Mouse (Mus musculus) bone marrow macrophage, adult 2 months (primary cell): ENCODE measurements around the gene Aph1a.

Source experiments
- CTCF ChIP-seq: IDR thresholded peaks from 2 replicates; pipeline ENCODE4 v1.5.1; 2012; ENCODE audit warnings: low read depth, mild to moderate bottlenecking, low read length, moderate library complexity
- POLR2A ChIP-seq: IDR thresholded peaks from 2 replicates; pipeline ENCODE4 v1.6.1; 2012; ENCODE audit warnings: mild to moderate bottlenecking, low read depth, low read length, borderline replicate concordance

DNA sequence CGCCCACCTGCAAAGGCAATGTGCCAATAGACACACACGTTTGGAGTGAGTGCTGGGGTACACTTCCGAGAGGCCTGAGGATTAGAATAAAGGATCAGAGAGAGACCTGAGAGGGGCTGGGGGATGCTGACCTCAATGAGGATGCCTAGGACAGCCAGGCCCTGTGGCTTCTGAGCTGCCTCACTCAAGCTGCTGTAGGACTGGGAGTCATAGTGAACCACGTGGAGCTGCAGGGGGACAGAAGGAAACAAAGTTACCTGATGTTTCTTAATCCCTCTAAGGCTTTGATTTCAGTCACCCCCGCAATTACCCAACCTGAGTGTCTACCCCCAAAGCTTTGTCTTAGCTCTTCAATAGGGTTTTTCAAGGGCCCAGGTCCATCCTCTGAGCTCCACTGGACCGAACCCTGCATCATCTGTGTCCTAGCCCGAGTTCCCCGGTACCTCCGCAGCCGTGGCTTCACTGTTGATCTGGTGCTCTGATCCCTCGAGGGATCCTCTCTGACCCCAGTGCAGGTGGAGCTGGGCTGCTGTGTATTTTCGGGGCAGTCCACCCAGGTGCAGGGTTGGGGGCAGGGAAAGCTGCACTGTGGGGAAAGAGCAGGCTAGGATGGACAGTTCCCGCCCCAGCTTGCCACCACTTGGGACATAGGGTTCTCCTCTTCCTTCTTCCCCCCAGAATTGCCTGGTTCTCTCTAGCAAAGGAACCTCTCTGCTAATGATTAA, 6.2 kb downstream of the Aph1a start:
- no peak for TF ChIP-seq POLR2A
- TF ChIP-seq CTCF: no peak
